Mouse (Mus musculus): ENCODE measurements around the gene Atg2a.
A peak's percentile ranks its signal among the peaks of the same experiment; 100 is the strongest.
"Not testable (repeated sequence)": the region's sequence is repeated elsewhere in the genome, so short reads cannot be mapped to it uniquely, and the experiment has no call there.

The Atg2a gene

GRCm38 (mm10) chr19:6276426-6277421, 35.3 kb downstream of the Atg2a start, which contains the start of gene Ehd1:
TSS of gene Ehd1 (plus strand) at chr19:6276725.
- DNase-seq (ENCODE audit: low read depth, low spot score) = peak; percentile 98

- DNase-seq (ENCODE audit: low read depth, low spot score) = peak; percentile 54
Measured at GRCm38 (mm10) chr19:6277661-6278438, 36.4 kb downstream of the Atg2a start.

- DNase-seq (ENCODE audit: low read depth, low spot score) = no peak
Measured at GRCm38 (mm10) chr19:6278439-6279073, 37.1 kb downstream of the Atg2a start.

- DNase-seq (ENCODE audit: low read depth, low spot score) = no peak
Measured at GRCm38 (mm10) chr19:6279481-6280144, 38.1 kb downstream of the Atg2a start.

GRCm38 (mm10) chr19:6280554-6280953, 39.1 kb downstream of the Atg2a start:
- DNase-seq (ENCODE audit: low read depth, low spot score) = no peak

GRCm38 (mm10) chr19:6281122-6282020, 39.9 kb downstream of the Atg2a start:
- no peak for DNase-seq (ENCODE audit: low read depth, low spot score)

DNA sequence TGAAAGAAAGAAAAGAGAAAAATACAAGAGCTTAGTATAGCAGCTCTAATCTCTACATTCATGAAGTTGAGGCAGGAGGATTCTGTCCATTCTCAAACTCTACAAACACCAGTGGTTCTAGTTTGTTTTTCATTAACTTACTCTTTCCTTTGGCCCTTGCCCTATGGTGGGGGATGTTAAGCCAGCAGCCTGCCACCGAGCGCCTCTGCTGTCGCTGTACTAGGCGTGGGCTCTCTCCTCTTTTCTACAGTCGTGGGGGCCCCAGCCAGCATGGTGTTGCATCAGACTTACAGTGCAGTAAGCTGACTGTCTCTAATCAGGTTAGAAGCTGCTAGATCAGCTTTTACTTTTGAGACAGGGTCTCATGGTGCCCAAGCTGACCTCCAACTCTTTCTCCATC, 41.5 kb downstream of the Atg2a start:
- DNase-seq (ENCODE audit: low read depth, low spot score) = no peak

DNA sequence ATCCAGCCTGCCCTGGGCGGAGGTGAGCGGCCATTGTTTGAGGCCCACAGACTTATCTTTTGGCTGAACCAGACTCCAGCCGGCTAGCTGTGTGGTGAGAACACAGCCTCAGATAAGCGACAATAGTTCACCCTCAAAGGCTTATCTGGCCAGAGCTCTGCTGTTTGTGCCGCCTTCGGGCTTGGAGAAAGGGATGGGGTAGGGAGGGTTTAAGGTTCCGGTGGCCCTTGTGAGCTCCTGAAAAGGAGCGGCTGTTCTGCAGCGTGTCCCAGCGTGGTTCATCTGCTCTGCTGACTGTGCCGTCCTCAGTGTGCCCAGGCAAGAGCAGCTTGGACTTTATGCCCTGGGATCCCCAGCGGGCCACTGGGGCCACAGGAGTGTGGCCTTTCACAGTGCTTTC, 43.0 kb downstream of the Atg2a start:
- DNase-seq (ENCODE audit: low read depth, low spot score) = no peak

GRCm38 (mm10) chr19:6285226-6285625, 43.8 kb downstream of the Atg2a start:
- no peak for DNase-seq (ENCODE audit: low read depth, low spot score)

GRCm38 (mm10) chr19:6285632-6286433, 44.4 kb downstream of the Atg2a start:
- no peak for DNase-seq (ENCODE audit: low read depth, low spot score)

GRCm38 (mm10) chr19:6286434-6287401, 45.2 kb downstream of the Atg2a start:
- DNase-seq (ENCODE audit: low read depth, low spot score) = no peak

DNA sequence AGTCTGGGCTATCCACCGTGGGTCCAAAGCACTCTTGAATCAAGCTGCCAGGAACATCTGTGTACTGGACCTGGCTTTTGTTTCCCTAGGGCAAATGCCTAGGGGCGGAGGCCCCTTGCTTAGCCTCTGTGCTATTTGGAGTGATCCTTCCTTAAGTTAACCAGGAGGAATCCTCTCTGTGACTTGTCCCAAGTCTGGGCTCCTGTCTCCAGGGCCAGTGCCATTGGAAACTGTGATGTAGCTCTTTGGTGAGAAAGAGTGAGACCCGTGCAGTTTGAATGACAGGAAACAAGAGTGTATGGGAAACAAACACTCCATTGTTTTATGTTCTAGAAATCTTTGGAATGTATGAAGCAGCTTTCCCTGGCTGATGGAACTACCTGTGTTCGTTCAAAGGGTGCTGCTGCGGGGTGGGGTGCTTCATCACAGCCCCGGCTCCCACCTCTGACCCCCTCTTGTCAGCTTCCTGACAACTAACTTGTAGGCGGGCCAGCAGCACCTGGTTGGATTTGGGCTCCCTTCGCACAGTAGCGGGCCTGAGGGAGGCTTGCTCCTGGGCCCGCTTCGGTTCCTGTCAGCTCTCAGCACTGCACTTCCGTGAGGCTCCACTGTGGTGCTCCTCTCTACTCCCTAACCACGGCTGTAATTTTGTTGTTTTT, 46.9 kb downstream of the Atg2a start:
- no peak for DNase-seq (ENCODE audit: low read depth, low spot score)

- no peak for DNase-seq (ENCODE audit: low read depth, low spot score)
Measured at GRCm38 (mm10) chr19:6289696-6290238, 48.3 kb downstream of the Atg2a start.

GRCm38 (mm10) chr19:6290720-6291116, 49.2 kb downstream of the Atg2a start:
- not testable (repeated sequence) for DNase-seq (ENCODE audit: low read depth, low spot score)

GRCm38 (mm10) chr19:6291117-6291781, 49.8 kb downstream of the Atg2a start:
- DNase-seq (ENCODE audit: low read depth, low spot score) = no peak

- DNase-seq (ENCODE audit: low read depth, low spot score) = no peak
Measured at GRCm38 (mm10) chr19:6292262-6292661, 50.8 kb downstream of the Atg2a start.

- no peak for DNase-seq (ENCODE audit: low read depth, low spot score)
Measured at GRCm38 (mm10) chr19:6294301-6294700, 52.8 kb downstream of the Atg2a start.

Data from forelimb bud, embryonic 11.5 days (tissue).